Mouse (Mus musculus) myocyte (in vitro differentiated cells): Measurements from ENCODE around the gene Btbd2. TPM values are rescaled to one million over a fixed set of nuclear protein-coding genes. Genes with fewer than 3 reads are reported as not detected.
A peak's percentile ranks its signal among the peaks of the same experiment; 100 is the strongest.

Source experiments
- H3K27me3 ChIP-seq: one replicate; pipeline ENCODE4 v1.6.1; 2011; ENCODE audit not compliant: control insufficient read depth, insufficient read depth, insufficient read length
- H3K36me3 ChIP-seq: one replicate; pipeline ENCODE4 v1.6.1; 2011; ENCODE audit not compliant: control insufficient read depth, insufficient read depth
- H3K4me2 ChIP-seq: one replicate; pipeline ENCODE4 v1.6.1; 2011; ENCODE audit warnings: low read depth, control low read depth
- H3K4me3 ChIP-seq: one replicate; pipeline ENCODE4 v1.5.1; 2011; ENCODE audit warnings: mild to moderate bottlenecking, control low read depth, moderate library complexity
- H3K79me2 ChIP-seq: one replicate; pipeline ENCODE4 v1.6.1; 2011; ENCODE audit not compliant: control insufficient read depth, insufficient read depth
- H3ac ChIP-seq: one replicate; pipeline ENCODE4 v1.6.1; 2011; ENCODE audit not compliant: control insufficient read depth, insufficient read length
- CEBPB ChIP-seq: IDR thresholded peaks from 2 replicates; pipeline ENCODE4 v1.6.1; 2011; ENCODE audit warnings: mild to moderate bottlenecking, moderate library complexity; ENCODE audit not compliant: poor library complexity, insufficient read depth, severe bottlenecking
- E2F4 ChIP-seq: IDR thresholded peaks from one replicate; pipeline ENCODE4 v1.6.1; 2011; ENCODE audit warnings: mild to moderate bottlenecking, control low read depth, moderate library complexity; ENCODE audit not compliant: insufficient read depth
- MAX ChIP-seq: IDR thresholded peaks from one replicate; pipeline ENCODE4 v1.6.1; 2011; ENCODE audit warnings: low read depth, mild to moderate bottlenecking, control low read depth
- MYOD1 ChIP-seq, 3 experiments: IDR thresholded peaks; one replicate each; pipeline ENCODE4 v1.6.1; 2011; ENCODE audit warnings: control low read depth in 2 of 3, low read depth in 2 of 3, mild to moderate bottlenecking in 2 of 3, moderate library complexity in 1 of 3; ENCODE audit not compliant: insufficient read length in 2 of 3, control insufficient read depth in 1 of 3
- MYOG ChIP-seq, 3 experiments: IDR thresholded peaks; one replicate each; pipeline ENCODE4 v1.6.1; 2011; ENCODE audit warnings: control low read depth in 2 of 3, low read depth in 2 of 3, mild to moderate bottlenecking in 2 of 3; ENCODE audit not compliant: insufficient read length in 2 of 3, control insufficient read depth in 1 of 3, insufficient read depth in 1 of 3
- POLR2A ChIP-seq: IDR thresholded peaks from one replicate; pipeline ENCODE4 v1.6.1; 2011; ENCODE audit warnings: low read depth, mild to moderate bottlenecking, control low read depth, moderate library complexity; ENCODE audit not compliant: insufficient read length
- POLR2AphosphoS2 ChIP-seq: IDR thresholded peaks from one replicate; pipeline ENCODE4 v1.6.1; 2011; ENCODE audit warnings: low read depth, control low read depth; ENCODE audit not compliant: insufficient read length
- REST ChIP-seq: IDR thresholded peaks from one replicate; pipeline ENCODE4 v1.6.1; 2011; ENCODE audit warnings: mild to moderate bottlenecking, control low read depth, moderate library complexity; ENCODE audit not compliant: insufficient read depth, insufficient read length
- SRF ChIP-seq: IDR thresholded peaks from one replicate; pipeline ENCODE4 v1.6.1; 2011; ENCODE audit warnings: low read depth; ENCODE audit not compliant: control insufficient read depth, insufficient read length
- TCF12 ChIP-seq: IDR thresholded peaks from one replicate; pipeline ENCODE4 v1.6.1; 2011; ENCODE audit warnings: mild to moderate bottlenecking, control low read depth; ENCODE audit not compliant: poor library complexity, insufficient read depth, severe bottlenecking
- TCF3 ChIP-seq: IDR thresholded peaks from one replicate; pipeline ENCODE4 v1.6.1; 2011; ENCODE audit warnings: low read depth, control low read depth; ENCODE audit not compliant: insufficient read length
- USF1 ChIP-seq: IDR thresholded peaks from one replicate; pipeline ENCODE4 v1.6.1; 2011; ENCODE audit warnings: low read depth, mild to moderate bottlenecking, control low read depth, moderate library complexity
- polyA plus RNA-seq: library from polyadenylated mRNA; unstranded; fragments of >200 nt; fragmentation: generic; extraction: Trizol; gene quantifications from one replicate; pipeline ENCODE4 v1.2.1, GENCODE M21; 2012; ENCODE audit warnings: missing spikeins

Gene Btbd2
- polyA plus RNA-seq, 1 experiment, result 55.9 TPM

- Histone ChIP-seq H3K27me3 (no peaks in the 10 kb centered on the region), H3K79me2 (no peaks in the 10 kb centered on the region), H3ac (no peak overlapping the region), H3K4me2 (peak overlapping the region; percentile 68), H3K36me3 (peaks cover 10% of the 10 kb centered on the region), H3K4me3 (no peak overlapping the region)
- TF ChIP-seq CEBPB, result no peak
- no peak for TF ChIP-seq TCF12
Measured at GRCm38 (mm10) chr10:80665981-80666733, 9.3 kb upstream of the Btbd2 start.

GRCm38 (mm10) chr10:80665459-80665858 lies 8.6 kb upstream of the Btbd2 start:
- no peaks in the 10 kb centered on the region for H3K27me3 ChIP-seq
- peak overlapping the region; percentile 68 for H3K4me2 ChIP-seq
- TF ChIP-seq TCF12, result no peak
- no peak for TF ChIP-seq E2F4
- TF ChIP-seq MAX, result no peak
- no peak for TF ChIP-seq REST
- no peak for TF ChIP-seq SRF
- H3ac ChIP-seq, result no peak overlapping the region
- no peaks in the 10 kb centered on the region for H3K79me2 ChIP-seq
- no peak overlapping the region for H3K4me3 ChIP-seq
- H3K36me3 ChIP-seq, result peaks cover 3% of the 10 kb centered on the region

- H3K4me3 ChIP-seq, result no peak overlapping the region
- no peak overlapping the region for H3ac ChIP-seq
- TF ChIP-seq E2F4, result no peak
- TF ChIP-seq TCF3, result no peak
- no peak for TF ChIP-seq REST
- TF ChIP-seq CEBPB, result no peak
- TF ChIP-seq USF1, result no peak
- no peak for TF ChIP-seq TCF12
- no peaks in the 10 kb centered on the region for H3K79me2 ChIP-seq
- no peaks in the 10 kb centered on the region for H3K36me3 ChIP-seq
- H3K27me3 ChIP-seq, result no peaks in the 10 kb centered on the region
- peak overlapping the region; percentile 68 for H3K4me2 ChIP-seq
Measured at GRCm38 (mm10) chr10:80665016-80665380, 8.1 kb upstream of the Btbd2 start.

GRCm38 (mm10) chr10:80664197-80665015 lies 7.5 kb upstream of the Btbd2 start:
- Histone ChIP-seq H3K4me3 (no peak overlapping the region), H3K36me3 (no peaks in the 10 kb centered on the region), H3ac (no peak overlapping the region), H3K79me2 (no peaks in the 10 kb centered on the region), H3K27me3 (no peaks in the 10 kb centered on the region), H3K4me2 (peak overlapping the region; percentile 68)
- TF ChIP-seq POLR2AphosphoS2, result peak; percentile 90
- peak in 1 of 3 experiments; percentile 72 for TF ChIP-seq MYOD1 (IDR thresholded peaks at IDR 0.05; ENCODE audit: control insufficient read depth in 1 of 3, insufficient read length in 2 of 3, low read depth in 2 of 3)
- TF ChIP-seq TCF12, result peak; percentile 1
- TF ChIP-seq MYOG (IDR thresholded peaks at IDR 0.05; ENCODE audit: control insufficient read depth in 1 of 3, insufficient read depth in 1 of 3, insufficient read length in 2 of 3, low read depth in 2 of 3), result peak in 2 of 3 experiments; percentile 40 to 87
- no peak for TF ChIP-seq MAX
- no peak for TF ChIP-seq REST
- peak; percentile 58 for TF ChIP-seq POLR2A
- TF ChIP-seq SRF, result no peak

GRCm38 (mm10) chr10:80663485-80664196 lies 6.8 kb upstream of the Btbd2 start:
- Histone ChIP-seq H3K27me3 (no peaks in the 10 kb centered on the region), H3K36me3 (no peaks in the 10 kb centered on the region), H3K4me3 (no peak overlapping the region), H3ac (no peak overlapping the region), H3K79me2 (no peaks in the 10 kb centered on the region), H3K4me2 (peak overlapping the region; percentile 68)
- TF ChIP-seq TCF3, result no peak
- no peak for TF ChIP-seq SRF
- TF ChIP-seq MYOD1 (IDR thresholded peaks at IDR 0.05; ENCODE audit: control insufficient read depth in 1 of 3, insufficient read length in 2 of 3, low read depth in 2 of 3), result no peak
- no peak for TF ChIP-seq REST
- no peak for TF ChIP-seq MAX
- TF ChIP-seq USF1, result no peak
- TF ChIP-seq TCF12, result no peak
- no peak for TF ChIP-seq POLR2AphosphoS2
- TF ChIP-seq CEBPB, result no peak
- no peak for TF ChIP-seq MYOG (IDR thresholded peaks at IDR 0.05; ENCODE audit: control insufficient read depth in 1 of 3, insufficient read depth in 1 of 3, insufficient read length in 2 of 3, low read depth in 2 of 3)
- no peak for TF ChIP-seq E2F4
- no peak for TF ChIP-seq POLR2A
